Mouse (Mus musculus): ENCODE data around the gene Impdh1. TPM values are rescaled to one million over a fixed set of nuclear protein-coding genes. Genes with fewer than 3 reads are reported as not detected.
A peak's percentile ranks its signal among the peaks of the same experiment; 100 is the strongest.
"Not testable (repeated sequence)": the region's sequence is repeated elsewhere in the genome, so short reads cannot be mapped to it uniquely, and the experiment has no call there.

Impdh1 gene
- polyA plus RNA-seq, 1 experiment from 2014 or later: 51.7 TPM

GRCm38 (mm10) chr6:29175113-29175512, 41.1 kb downstream of the Impdh1 start:
- no peak overlapping the region for H3K4me3 ChIP-seq
- H3K27ac ChIP-seq: no peak overlapping the region
- ATAC-seq (ENCODE audit: low FRiP score, low read depth): no peak
- H3K9ac ChIP-seq: no peak overlapping the region
- peaks cover 87% of the 10 kb centered on the region for H3K27me3 ChIP-seq
- no peak overlapping the region for H3K4me2 ChIP-seq (replicated peaks)
- peaks cover 23% of the 10 kb centered on the region for H3K4me1 ChIP-seq
- H3K9me3 ChIP-seq: no peaks in the 10 kb centered on the region
- WGBS: 49% methylated on average over 3 of the region's 3 CpGs
- H3K36me3 ChIP-seq: no peaks in the 10 kb centered on the region

- H3K4me2 ChIP-seq (replicated peaks): no peak overlapping the region
- H3K9ac ChIP-seq: no peak overlapping the region
- 6% methylated on average over 7 of the region's 7 CpGs for WGBS
- no peak for ATAC-seq (ENCODE audit: low FRiP score, low read depth)
- H3K27ac ChIP-seq: no peak overlapping the region
- H3K4me1 ChIP-seq: peaks cover 28% of the 10 kb centered on the region
- no peaks in the 10 kb centered on the region for H3K9me3 ChIP-seq
- H3K4me3 ChIP-seq: no peak overlapping the region
- H3K27me3 ChIP-seq: peaks cover 91% of the 10 kb centered on the region
- no peaks in the 10 kb centered on the region for H3K36me3 ChIP-seq
Measured at GRCm38 (mm10) chr6:29174368-29174767, 41.8 kb downstream of the Impdh1 start.

GRCm38 (mm10) chr6:29170952-29171388, 45.2 kb downstream of the Impdh1 start:
- no peaks in the 10 kb centered on the region for H3K36me3 ChIP-seq
- peak overlapping the region; percentile 100 for H3K4me2 ChIP-seq (replicated peaks)
- peak overlapping the region; percentile 75 for H3K9ac ChIP-seq
- H3K27me3 ChIP-seq: peaks cover 94% of the 10 kb centered on the region
- H3K4me3 ChIP-seq: peak overlapping the region; percentile 62
- H3K9me3 ChIP-seq: no peaks in the 10 kb centered on the region
- H3K27ac ChIP-seq: no peak overlapping the region
- under 1% methylated on average over 40 of the region's 40 CpGs for whole genome bisulfite sequencing
- peak; percentile 82 for ATAC-seq (ENCODE audit: low FRiP score, low read depth)
- H3K4me1 ChIP-seq: peaks cover 19% of the 10 kb centered on the region

GRCm38 (mm10) chr6:29170063-29170921, 45.9 kb downstream of the Impdh1 start:
- peaks cover 19% of the 10 kb centered on the region for H3K4me1 ChIP-seq
- H3K9me3 ChIP-seq: no peaks in the 10 kb centered on the region
- peak overlapping the region; percentile 75 for H3K9ac ChIP-seq
- peaks cover 87% of the 10 kb centered on the region for H3K27me3 ChIP-seq
- no peak overlapping the region for H3K27ac ChIP-seq
- peak; percentile 9; the same call in 1 of the 2 replicates for ATAC-seq (ENCODE audit: low FRiP score, low read depth)
- no peaks in the 10 kb centered on the region for H3K36me3 ChIP-seq
- H3K4me2 ChIP-seq (replicated peaks): peak overlapping the region; percentile 100
- WGBS: 1% methylated on average over 60 of the region's 63 CpGs
- H3K4me3 ChIP-seq: peak overlapping the region; percentile 62

GRCm38 (mm10) chr6:29169675-29170062, 46.5 kb downstream of the Impdh1 start:
- WGBS: 11% methylated on average over 12 of the region's 12 CpGs
- peak overlapping the region; percentile 75; the same call in 1 of the 2 replicates for H3K9ac ChIP-seq
- no peak for ATAC-seq (ENCODE audit: low FRiP score, low read depth)
- H3K4me3 ChIP-seq: peak overlapping the region; percentile 62
- no peaks in the 10 kb centered on the region for H3K9me3 ChIP-seq
- H3K27me3 ChIP-seq: peaks cover 81% of the 10 kb centered on the region
- no peak overlapping the region for H3K27ac ChIP-seq
- no peaks in the 10 kb centered on the region for H3K36me3 ChIP-seq
- H3K4me2 ChIP-seq (replicated peaks): peak overlapping the region; percentile 100
- H3K4me1 ChIP-seq: peaks cover 19% of the 10 kb centered on the region

GRCm38 (mm10) chr6:29168871-29169270, 47.3 kb downstream of the Impdh1 start:
- Histone ChIP-seq H3K27me3 (peaks cover 73% of the 10 kb centered on the region), H3K36me3 (no peaks in the 10 kb centered on the region), H3K27ac (no peak overlapping the region), H3K9ac (no peak overlapping the region), H3K9me3 (no peaks in the 10 kb centered on the region), H3K4me1 (peaks cover 20% of the 10 kb centered on the region), H3K4me3 (no peak overlapping the region), H3K4me2 (replicated peaks) (no peak overlapping the region)
- 33% methylated on average over 2 of the region's 2 CpGs for WGBS
- no peak for ATAC-seq (ENCODE audit: low FRiP score, low read depth)

GRCm38 (mm10) chr6:29166196-29166595, 50.0 kb downstream of the Impdh1 start:
- no peak for ATAC-seq (ENCODE audit: low FRiP score, low read depth)
- Histone ChIP-seq H3K4me3 (no peak overlapping the region), H3K4me2 (replicated peaks) (no peak overlapping the region), H3K4me1 (peaks cover 24% of the 10 kb centered on the region), H3K27me3 (peaks cover 46% of the 10 kb centered on the region), H3K27ac (no peak overlapping the region), H3K9me3 (no peaks in the 10 kb centered on the region), H3K36me3 (no peaks in the 10 kb centered on the region), H3K9ac (no peak overlapping the region)
- WGBS: 14% methylated on average over 1 of the region's 1 CpGs

- WGBS: 7% methylated on average over 42 of the region's 42 CpGs
- H3K9ac ChIP-seq: peak within 1 kb of the TSS; percentile 81
- no peak within 1 kb of the TSS for H3K27ac ChIP-seq
- H3K4me3 ChIP-seq: peak within 1 kb of the TSS; percentile 83
- ATAC-seq (ENCODE audit: low FRiP score, low read depth): peak; percentile 85
- H3K36me3 ChIP-seq: peaks cover 8% of the 10 kb centered on the region
- peak within 1 kb of the TSS; percentile 90 for H3K4me2 ChIP-seq (replicated peaks)
- peaks cover 30% of the 10 kb centered on the region for H3K27me3 ChIP-seq
- H3K9me3 ChIP-seq: no peaks in the 10 kb centered on the region
- H3K4me1 ChIP-seq: peaks cover 10% of the 10 kb centered on the region
Measured at GRCm38 (mm10) chr6:29164314-29165244, 51.6 kb downstream of the Impdh1 start, which contains the start of gene Rbm28. Gene Rbm28, minus strand, starts transcription at chr6:29165006.

GRCm38 (mm10) chr6:29161291-29161690, 54.9 kb downstream of the Impdh1 start:
- H3K4me3 ChIP-seq; H3K9ac ChIP-seq; H3K27me3 ChIP-seq; H3K4me2 ChIP-seq (replicated peaks); H3K27ac ChIP-seq; ATAC-seq (ENCODE audit: low FRiP score, low read depth); H3K9me3 ChIP-seq: not testable (repeated sequence)
- over 99% methylated on average over 5 of the region's 5 CpGs for WGBS
- H3K4me1 ChIP-seq: peaks cover 10% of the 10 kb centered on the region
- H3K36me3 ChIP-seq: peaks cover 40% of the 10 kb centered on the region

GRCm38 (mm10) chr6:29160786-29161185, 55.4 kb downstream of the Impdh1 start:
- H3K4me1 ChIP-seq: peaks cover 10% of the 10 kb centered on the region
- no peak overlapping the region for H3K4me3 ChIP-seq
- H3K27me3 ChIP-seq: no peaks in the 10 kb centered on the region; the same call in 1 of the 2 replicates
- H3K9ac ChIP-seq: no peak overlapping the region
- no peaks in the 10 kb centered on the region for H3K9me3 ChIP-seq
- no peak overlapping the region for H3K27ac ChIP-seq
- H3K4me2 ChIP-seq (replicated peaks): no peak overlapping the region
- WGBS: 94% methylated on average over 2 of the region's 2 CpGs
- peaks cover 45% of the 10 kb centered on the region for H3K36me3 ChIP-seq
- ATAC-seq (ENCODE audit: low FRiP score, low read depth): no peak

GRCm38 (mm10) chr6:29156326-29156725, 59.8 kb downstream of the Impdh1 start:
- WGBS: 91% methylated on average over 5 of the region's 5 CpGs
- Histone ChIP-seq H3K9ac (no peak overlapping the region), H3K27ac (no peak overlapping the region), H3K4me2 (replicated peaks) (no peak overlapping the region), H3K4me1 (no peaks in the 10 kb centered on the region), H3K9me3 (no peaks in the 10 kb centered on the region), H3K36me3 (peaks cover 82% of the 10 kb centered on the region), H3K27me3 (no peaks in the 10 kb centered on the region), H3K4me3 (no peak overlapping the region)
- ATAC-seq (ENCODE audit: low FRiP score, low read depth): no peak

Measured in limb, embryonic 13.5 days (tissue).